Mouse (Mus musculus) brain, embryonic 14.5 days (tissue): ENCODE data around the gene Fam3b.

ENCODE experiments used
- CTCF ChIP-seq: fragments of 200-500 bp; IDR thresholded peaks from 2 replicates; pipeline ENCODE4 v1.5.1; 2012; ENCODE audit warnings: inconsistent platforms, mild to moderate bottlenecking, moderate library complexity, borderline replicate concordance; ENCODE audit not compliant: insufficient read depth, insufficient read length; ENCODE audit errors: extremely low read depth
- POLR2A ChIP-seq: fragments of 200-500 bp; IDR thresholded peaks from 2 replicates; pipeline ENCODE4 v1.6.1; 2012; ENCODE audit warnings: mild to moderate bottlenecking, inconsistent platforms, borderline replicate concordance; ENCODE audit not compliant: poor library complexity, insufficient read depth, insufficient read length, severe bottlenecking; ENCODE audit errors: extremely low read depth

GRCm38 (mm10) chr16:97504793-97505192 is 9.8 kb downstream of the Fam3b start:
- no peak for TF ChIP-seq POLR2A
- no peak for TF ChIP-seq CTCF
